Mouse (Mus musculus) ES-E14 (cell line): ENCODE data around the gene Trak2. TPM values are rescaled to one million over a fixed set of nuclear protein-coding genes. Genes with fewer than 3 reads are reported as not detected.

Experiments used
- DNase-seq: peaks from one replicate; pipeline ENCODE4 v3.0.0-alpha.2; 2013; ENCODE audit warnings: low read depth, low spot score
- H3K27ac ChIP-seq: 2 replicates; pipeline ENCODE4 v1.5.1; 2012; ENCODE audit warnings: low read depth, mild to moderate bottlenecking, low read length, moderate library complexity, mixed read lengths; ENCODE audit not compliant: poor library complexity, insufficient read depth, severe bottlenecking
- H3K36me3 ChIP-seq: 2 replicates; pipeline ENCODE4 v1.6.1; 2012; ENCODE audit warnings: mild to moderate bottlenecking, low read length, moderate library complexity, mixed read lengths; ENCODE audit not compliant: control insufficient read depth, poor library complexity, insufficient read depth, severe bottlenecking
- H3K4me1 ChIP-seq, 2 experiments: fragments of 150-350 bp in 1 of 2; sonication (generic) in 1 of 2; 2 replicates each; pipeline ENCODE4 v1.6.1; 2012; ENCODE audit warnings: low read length in 2 of 2, mild to moderate bottlenecking in 1 of 2, mixed read lengths in 1 of 2; ENCODE audit not compliant: control insufficient read depth in 2 of 2, insufficient read depth in 2 of 2, poor library complexity in 1 of 2
- H3K4me3 ChIP-seq, 2 experiments: fragments of 150-350 bp in 1 of 2; sonication (generic) in 1 of 2; 2 replicates each; pipeline ENCODE4 v1.5.1; 2012; ENCODE audit warnings: low read length in 2 of 2, low read depth in 1 of 2, mild to moderate bottlenecking in 1 of 2, mixed read lengths in 1 of 2; ENCODE audit not compliant: insufficient read depth in 1 of 2, poor library complexity in 1 of 2, severe bottlenecking in 1 of 2
- H3K9ac ChIP-seq: 2 replicates; pipeline ENCODE4 v1.6.1; 2012; ENCODE audit warnings: low read depth, mild to moderate bottlenecking, low read length, mixed read lengths; ENCODE audit not compliant: poor library complexity, insufficient read depth, severe bottlenecking
- H3K9me3 ChIP-seq: fragments of 150-350 bp; sonication (generic); 2 replicates; pipeline ENCODE4 v1.6.1; 2012; ENCODE audit warnings: low read depth, mild to moderate bottlenecking, low read length; ENCODE audit not compliant: control insufficient read depth, insufficient read depth
- CHD2 ChIP-seq: IDR thresholded peaks from 2 replicates; pipeline ENCODE4 v1.6.1; 2014; ENCODE audit warnings: mild to moderate bottlenecking, low read depth, low read length, inconsistent platforms
- HCFC1 ChIP-seq: IDR thresholded peaks from 2 replicates; pipeline ENCODE4 v1.6.1; 2012; ENCODE audit warnings: low read length, inconsistent platforms, borderline replicate concordance; ENCODE audit not compliant: insufficient read depth
- MAFK ChIP-seq: IDR thresholded peaks from 2 replicates; pipeline ENCODE4 v1.6.1; 2014; ENCODE audit warnings: mild to moderate bottlenecking, low read depth, low read length, inconsistent platforms; ENCODE audit not compliant: insufficient read depth
- ZC3H11A ChIP-seq: IDR thresholded peaks from 2 replicates; pipeline ENCODE4 v1.6.1; 2012; ENCODE audit warnings: low read depth, mild to moderate bottlenecking, inconsistent platforms, low read length, borderline replicate concordance
- ZNF384 ChIP-seq: IDR thresholded peaks from 2 replicates; pipeline ENCODE4 v1.6.1; 2012; ENCODE audit warnings: low read depth, low read length, inconsistent platforms
- in situ Hi-C, 2 experiments: fragments of 600-800 bp; cut with MboI; formaldehyde crosslinking; loops; one replicate each; pipeline ENCODE4 v1.15.1; 2025; ENCODE audit warnings: low sequenced_read_pairs in 2 of 2, inconsistent platforms in 1 of 2; ENCODE audit not compliant: unreplicated experiment in 2 of 2
- total RNA-seq: library from RNA; depleted of rRNA; stranded (reverse); fragments of 300-350 nt; gene quantifications from 2 replicates; pipeline ENCODE4 v1.2.3, GENCODE M21; 2012

Trak2 gene
- total RNA-seq, 1 experiment: 19.7 TPM

- peaks cover 15 to 23% of the 10 kb centered on the region in 2 experiments for H3K4me1 ChIP-seq
- H3K36me3 ChIP-seq: no peaks in the 10 kb centered on the region
- no peak overlapping the region for H3K9ac ChIP-seq
- DNase-seq: no peak
- H3K27ac ChIP-seq: no peak overlapping the region
- in situ Hi-C loops: no loop called here
- no peak overlapping the region for H3K4me3 ChIP-seq
- TF ChIP-seq CHD2 (no peak), ZC3H11A (no peak), ZNF384 (no peak), MAFK (no peak), HCFC1 (no peak)
- H3K9me3 ChIP-seq: no peaks in the 10 kb centered on the region
Observed at GRCm38 (mm10) chr1:58956229-58956628, 17.0 kb downstream of the Trak2 start.

- Histone ChIP-seq H3K4me1 (peaks cover 12 to 26% of the 10 kb centered on the region in 2 experiments), H3K9me3 (no peaks in the 10 kb centered on the region), H3K36me3 (no peaks in the 10 kb centered on the region), H3K27ac (no peak overlapping the region), H3K4me3 (no peak overlapping the region), H3K9ac (no peak overlapping the region)
- no peak for TF ChIP-seq HCFC1
- no peak for TF ChIP-seq ZC3H11A
- no peak for TF ChIP-seq ZNF384
- TF ChIP-seq CHD2: no peak
- in situ Hi-C loops: no loop called here
- DNase-seq: no peak
Observed at GRCm38 (mm10) chr1:58955716-58956115, 17.5 kb downstream of the Trak2 start.

- H3K4me1 ChIP-seq: peaks cover 9 to 27% of the 10 kb centered on the region in 2 experiments
- no peak overlapping the region for H3K9ac ChIP-seq
- no peaks in the 10 kb centered on the region for H3K36me3 ChIP-seq
- DNase-seq: no peak
- in situ Hi-C loops: no loop called here
- H3K4me3 ChIP-seq: no peak overlapping the region
- no peak overlapping the region for H3K27ac ChIP-seq
- TF ChIP-seq MAFK: no peak
- no peak for TF ChIP-seq ZNF384
- no peaks in the 10 kb centered on the region for H3K9me3 ChIP-seq
Observed at GRCm38 (mm10) chr1:58954578-58955410, 18.4 kb downstream of the Trak2 start.

DNA sequence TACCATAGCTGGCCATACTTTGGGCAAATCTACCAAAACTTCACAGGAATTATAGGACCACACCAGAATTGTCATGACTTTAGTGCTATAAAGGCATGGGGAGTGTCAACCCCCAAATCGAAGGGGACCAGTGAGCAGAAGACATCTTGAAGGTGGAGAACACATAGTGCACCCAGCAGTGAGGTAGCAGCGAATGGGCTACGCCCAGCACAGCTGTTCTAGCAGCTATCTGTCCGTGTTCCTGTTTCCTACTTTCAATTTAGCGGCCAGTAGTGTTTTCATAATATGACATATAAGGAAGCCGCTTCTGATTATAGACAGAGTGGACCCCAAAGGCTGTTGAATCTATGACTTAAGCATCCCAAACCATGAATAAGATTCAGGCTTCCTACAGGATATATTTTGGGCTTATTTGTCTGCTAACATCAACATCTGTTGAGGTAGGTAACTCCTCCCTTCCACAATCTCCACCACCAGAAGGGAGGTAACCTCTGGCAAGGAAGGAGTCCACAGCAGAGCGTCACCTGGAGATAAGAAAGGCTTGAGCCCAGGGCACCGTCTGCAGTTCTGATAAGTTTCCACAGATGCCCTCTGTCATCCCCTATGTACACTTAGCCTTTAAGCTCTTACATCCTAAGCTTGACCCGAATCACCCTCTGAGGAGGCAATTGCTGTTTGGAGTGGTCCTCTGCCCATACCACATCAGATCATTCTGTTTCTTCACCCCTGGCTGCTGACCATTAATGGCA, 19.4 kb downstream of the Trak2 start:
- in situ Hi-C loops: no loop called here
- no peaks in the 10 kb centered on the region for H3K36me3 ChIP-seq
- H3K4me3 ChIP-seq: no peak overlapping the region
- H3K9me3 ChIP-seq: no peaks in the 10 kb centered on the region
- no peak for DNase-seq
- no peak overlapping the region for H3K9ac ChIP-seq
- H3K27ac ChIP-seq: no peak overlapping the region
- no peak for TF ChIP-seq HCFC1
- TF ChIP-seq ZNF384: no peak
- TF ChIP-seq CHD2: no peak
- TF ChIP-seq ZC3H11A: no peak
- TF ChIP-seq MAFK: no peak
- H3K4me1 ChIP-seq: peaks cover 9 to 27% of the 10 kb centered on the region in 2 experiments
